Mouse (Mus musculus) C2C12 (cell line): ENCODE data around the gene Wfdc3.

Source experiments
- CEBPB ChIP-seq: IDR thresholded peaks from one replicate; pipeline ENCODE4 v1.6.1; 2011; ENCODE audit warnings: low read depth, mild to moderate bottlenecking, control low read depth, moderate library complexity
- CTCF ChIP-seq: IDR thresholded peaks from one replicate; pipeline ENCODE4 v1.5.1; 2011; ENCODE audit not compliant: control insufficient read depth, insufficient read depth, insufficient read length
- FOSL1 ChIP-seq: IDR thresholded peaks from one replicate; pipeline ENCODE4 v1.8.0; 2011; ENCODE audit warnings: mild to moderate bottlenecking, low read length; ENCODE audit not compliant: poor library complexity, insufficient read depth, severe bottlenecking
- MAX ChIP-seq: IDR thresholded peaks from one replicate; pipeline ENCODE4 v1.6.1; 2011; ENCODE audit warnings: mild to moderate bottlenecking, control low read depth
- USF1 ChIP-seq: IDR thresholded peaks from one replicate; pipeline ENCODE4 v1.6.1; 2011; ENCODE audit warnings: low read depth, mild to moderate bottlenecking, control low read depth, moderate library complexity

DNA sequence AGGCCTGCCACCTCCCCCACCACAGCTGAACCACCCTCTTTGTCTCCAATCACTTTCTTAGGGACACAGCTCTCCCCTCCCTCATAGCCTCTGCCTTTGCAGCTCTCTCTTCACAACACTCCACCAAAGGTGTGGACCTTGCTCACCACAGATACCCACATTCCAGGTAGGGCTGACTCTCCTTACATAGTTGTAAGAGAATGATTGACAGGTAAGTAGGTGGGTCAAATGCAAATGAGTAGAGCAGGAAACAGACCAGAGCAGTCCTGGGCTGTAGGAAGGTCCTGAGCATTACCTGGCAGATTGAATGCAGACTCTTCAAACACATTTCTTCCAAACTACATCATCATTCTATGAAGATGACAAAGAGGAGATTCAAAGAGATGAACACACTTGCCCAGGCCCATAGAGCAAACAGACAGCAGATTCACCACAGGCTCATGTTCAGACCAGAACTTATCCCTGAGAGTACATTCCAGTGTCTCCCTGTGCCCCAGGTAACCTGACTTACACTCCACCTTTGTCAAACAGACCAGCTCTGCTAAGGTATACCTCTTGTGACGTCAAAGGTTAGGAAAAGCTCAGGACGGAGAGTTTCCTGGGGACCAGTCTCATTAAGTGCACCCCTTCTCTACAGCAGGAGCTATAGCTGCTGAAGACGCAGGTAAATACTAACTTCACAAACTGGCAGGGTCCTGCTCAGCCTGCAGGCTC is 8.2 kb downstream of the Wfdc3 start:
- no peak for TF ChIP-seq CTCF
- TF ChIP-seq FOSL1, result no peak
- TF ChIP-seq CEBPB, result no peak
- no peak for TF ChIP-seq MAX
- TF ChIP-seq USF1, result no peak
